Mouse (Mus musculus) liver, postnatal 0 days (tissue): ENCODE data around the gene N4bp2. TPM values are rescaled to one million over a fixed set of nuclear protein-coding genes. Genes with fewer than 3 reads are reported as not detected.

ENCODE experiments used
- ATAC-seq: fragments of 200-750 bp; cut with Nextera tagmentation; 2 replicates; pipeline ENCODE4 v1.8.0; 2017; ENCODE audit warnings: mild to moderate bottlenecking, moderate library complexity
- DNase-seq: peaks from one replicate; pipeline ENCODE4 v3.0.0-alpha.2; 2016
- H3K27ac ChIP-seq: fragments of 300-500 bp; sonication (generic); 2 replicates; pipeline ENCODE4 v1.5.1; 2014; ENCODE audit warnings: antibody characterized with exemption, moderate library complexity, mild to moderate bottlenecking, low read depth
- H3K27me3 ChIP-seq: fragments of 300-500 bp; sonication (generic); 2 replicates; pipeline ENCODE4 v1.6.1; 2014; ENCODE audit warnings: low read length, control low read depth, mixed read lengths; ENCODE audit not compliant: insufficient read depth
- H3K36me3 ChIP-seq: fragments of 300-500 bp; sonication (generic); replicated peaks from 2 replicates; pipeline ENCODE4 v1.6.1; 2014; ENCODE audit warnings: mild to moderate bottlenecking, control low read depth, low read length, moderate library complexity, mixed read lengths; ENCODE audit not compliant: insufficient read depth
- H3K4me1 ChIP-seq: fragments of 300-500 bp; sonication (generic); 2 replicates; pipeline ENCODE4 v1.6.1; 2014; ENCODE audit warnings: antibody characterized with exemption, mild to moderate bottlenecking, control low read depth; ENCODE audit not compliant: insufficient read depth
- H3K4me2 ChIP-seq: fragments of 300-500 bp; sonication (generic); 2 replicates; pipeline ENCODE4 v1.6.1; 2014; ENCODE audit warnings: low read depth, mild to moderate bottlenecking, low read length, moderate library complexity, mixed read lengths
- H3K4me3 ChIP-seq: fragments of 300-500 bp; sonication (generic); 2 replicates; pipeline ENCODE4 v1.5.1; 2014; ENCODE audit warnings: low read depth, low read length
- H3K9ac ChIP-seq: fragments of 300-500 bp; sonication (generic); replicated peaks from 2 replicates; pipeline ENCODE4 v1.6.1; 2014; ENCODE audit warnings: mild to moderate bottlenecking, moderate library complexity
- H3K9me3 ChIP-seq: fragments of 300-500 bp; sonication (generic); 2 replicates; pipeline ENCODE4 v1.6.1; 2016; ENCODE audit warnings: mild to moderate bottlenecking, control low read depth, low read length, mixed read lengths
- CTCF ChIP-seq: sonication (generic); IDR thresholded peaks from 2 replicates; pipeline ENCODE4 v1.5.1; 2016; ENCODE audit warnings: antibody characterized with exemption, low read depth
- EP300 ChIP-seq: IDR thresholded peaks from 2 replicates; pipeline ENCODE4 v1.6.1; 2016; ENCODE audit warnings: antibody characterized with exemption, low read depth, mild to moderate bottlenecking
- WGBS: fragments of 180-500 bp; shearing (Covaris S2); extraction: QIAGEN DNeasy Blood & Tissue Kit; methylation state at CpG from one replicate; pipeline ENCODE4 v1.1.7; 2014; ENCODE audit not compliant: insufficient replicate concordance; 5-methylcytosine and 5-hydroxymethylcytosine counted together
- polyA plus RNA-seq: library from polyadenylated mRNA; unstranded; fragments of >200 nt; fragmentation: Nextera tagmentation; extraction: Ambion mirVana; gene quantifications from 2 replicates; pipeline ENCODE4 v1.2.1, GENCODE M21; 2015

Gene N4bp2
- polyA plus RNA-seq, 1 experiment from 2014 or later, result 5.1 TPM

GRCm38 (mm10) chr5:65856591-65857411 lies 93.5 kb downstream of the N4bp2 start:
- Histone ChIP-seq H3K27me3 (no peaks in the 10 kb centered on the region), H3K4me1 (0 out of 2 replicates have a peak, but pooled peaks cover 4% of the 10 kb centered on the region), H3K4me3 (no peak overlapping the region), H3K27ac (no peak overlapping the region), H3K9ac (no peak overlapping the region), H3K36me3 (no peaks in the 10 kb centered on the region), H3K4me2 (no peak overlapping the region), H3K9me3 (no peaks in the 10 kb centered on the region)
- no peak for TF ChIP-seq CTCF
- no peak for TF ChIP-seq EP300
- no peak for DNase-seq
- 74% methylated on average over 16 of the region's 17 CpGs for WGBS
- no peak for ATAC-seq

GRCm38 (mm10) chr5:65857935-65858334 lies 94.6 kb downstream of the N4bp2 start:
- DNase-seq (no peak), ATAC-seq (peak; percentile 43)
- no peaks in the 10 kb centered on the region for H3K27me3 ChIP-seq
- H3K9me3 ChIP-seq, result no peaks in the 10 kb centered on the region
- H3K4me3 ChIP-seq, result no peak overlapping the region
- WGBS, result 46% methylated on average over 12 of the region's 12 CpGs
- 0 out of 2 replicates have a peak overlapping the region, but pooled peaks have one; percentile 5 for H3K9ac ChIP-seq
- H3K4me2 ChIP-seq, result no peak overlapping the region
- peaks cover 4% of the 10 kb centered on the region; the same call in 1 of the 2 replicates for H3K4me1 ChIP-seq
- H3K27ac ChIP-seq, result peak overlapping the region; percentile 48; the same call in 1 of the 2 replicates
- no peaks in the 10 kb centered on the region for H3K36me3 ChIP-seq
- TF ChIP-seq EP300, result no peak
- no peak for TF ChIP-seq CTCF

GRCm38 (mm10) chr5:65858355-65858754 lies 95.0 kb downstream of the N4bp2 start:
- ATAC-seq (no peak), DNase-seq (no peak)
- H3K36me3 ChIP-seq, result no peaks in the 10 kb centered on the region
- H3K27ac ChIP-seq, result peak overlapping the region; percentile 34; the same call in 1 of the 2 replicates
- H3K9ac ChIP-seq, result no peak overlapping the region
- WGBS, result 75% methylated on average over 4 of the region's 6 CpGs
- H3K4me2 ChIP-seq, result no peak overlapping the region
- H3K4me1 ChIP-seq, result peaks cover 4% of the 10 kb centered on the region; the same call in 1 of the 2 replicates
- H3K27me3 ChIP-seq, result no peaks in the 10 kb centered on the region
- TF ChIP-seq CTCF, result no peak
- no peak for TF ChIP-seq EP300
- no peak overlapping the region for H3K4me3 ChIP-seq
- H3K9me3 ChIP-seq, result no peaks in the 10 kb centered on the region

- no peak overlapping the region for H3K9ac ChIP-seq
- 68% methylated on average over 12 of the region's 12 CpGs for WGBS
- H3K4me3 ChIP-seq, result no peak overlapping the region
- no peak for TF ChIP-seq EP300
- TF ChIP-seq CTCF, result no peak
- no peaks in the 10 kb centered on the region for H3K9me3 ChIP-seq
- DNase-seq, result no peak
- H3K4me2 ChIP-seq, result no peak overlapping the region
- ATAC-seq, result no peak
- H3K27ac ChIP-seq, result peak overlapping the region; percentile 34; the same call in 1 of the 2 replicates
- H3K27me3 ChIP-seq, result no peaks in the 10 kb centered on the region
- peaks cover 4% of the 10 kb centered on the region; the same call in 1 of the 2 replicates for H3K4me1 ChIP-seq
- no peaks in the 10 kb centered on the region for H3K36me3 ChIP-seq
These were observed 95.6 kb downstream of the N4bp2 start for GRCm38 (mm10) chr5:65858898-65859297.

GRCm38 (mm10) chr5:65859396-65859795 lies 96.1 kb downstream of the N4bp2 start:
- Histone ChIP-seq H3K27me3 (no peaks in the 10 kb centered on the region), H3K9ac (no peak overlapping the region), H3K27ac (no peak overlapping the region), H3K9me3 (no peaks in the 10 kb centered on the region), H3K36me3 (no peaks in the 10 kb centered on the region), H3K4me2 (no peak overlapping the region), H3K4me3 (no peak overlapping the region), H3K4me1 (peaks cover 4% of the 10 kb centered on the region; the same call in 1 of the 2 replicates)
- no peak for ATAC-seq
- TF ChIP-seq CTCF (no peak), EP300 (no peak)
- WGBS, result 56% methylated on average over 6 of the region's 6 CpGs
- DNase-seq, result no peak

GRCm38 (mm10) chr5:65860281-65861000 lies 97.1 kb downstream of the N4bp2 start:
- H3K9ac ChIP-seq, result no peak overlapping the region
- no peak overlapping the region for H3K4me3 ChIP-seq
- no peaks in the 10 kb centered on the region for H3K9me3 ChIP-seq
- WGBS, result 43% methylated on average over 12 of the region's 12 CpGs
- H3K27me3 ChIP-seq, result no peaks in the 10 kb centered on the region
- no peak for TF ChIP-seq CTCF
- TF ChIP-seq EP300, result no peak
- ATAC-seq, result peak; percentile 40; the same call in 1 of the 2 replicates
- peak overlapping the region; percentile 38 for H3K4me2 ChIP-seq
- no peaks in the 10 kb centered on the region for H3K36me3 ChIP-seq
- DNase-seq, result peak; percentile 40
- H3K4me1 ChIP-seq, result peaks cover 4% of the 10 kb centered on the region; the same call in 1 of the 2 replicates
- peak overlapping the region; percentile 62; the same call in 1 of the 2 replicates for H3K27ac ChIP-seq
